Mouse (Mus musculus) lung, embryonic 15.5 days (tissue): Measurements from ENCODE around the gene Mdk. TPM values are rescaled to one million over a fixed set of nuclear protein-coding genes. Genes with fewer than 3 reads are reported as not detected.

Experiments used
- ATAC-seq: fragments of 200-750 bp; cut with Nextera tagmentation; 2 replicates; pipeline ENCODE4 v1.8.0; 2017; ENCODE audit warnings: moderate number of reproducible peaks, borderline replicate concordance; ENCODE audit not compliant: low FRiP score, low TSS enrichment; ENCODE audit errors: extremely low read depth
- H3K27ac ChIP-seq: fragments of 300-500 bp; sonication (generic); 2 replicates; pipeline ENCODE4 v1.5.1; 2015; ENCODE audit warnings: moderate library complexity, mild to moderate bottlenecking, inconsistent platforms
- H3K27me3 ChIP-seq: fragments of 300-500 bp; sonication (generic); 2 replicates; pipeline ENCODE4 v1.6.1; 2015; ENCODE audit warnings: inconsistent platforms
- H3K36me3 ChIP-seq: fragments of 300-500 bp; sonication (generic); 2 replicates; pipeline ENCODE4 v1.6.1; 2015; ENCODE audit warnings: inconsistent platforms
- H3K4me1 ChIP-seq: fragments of 300-500 bp; sonication (generic); 2 replicates; pipeline ENCODE4 v1.6.1; 2015; ENCODE audit warnings: inconsistent platforms
- H3K4me2 ChIP-seq: fragments of 300-500 bp; sonication (generic); 2 replicates; pipeline ENCODE4 v1.6.1; 2015; ENCODE audit warnings: inconsistent platforms, mild to moderate bottlenecking, moderate library complexity
- H3K4me3 ChIP-seq: fragments of 300-500 bp; sonication (generic); 2 replicates; pipeline ENCODE4 v1.5.1; 2015; ENCODE audit warnings: mild to moderate bottlenecking, inconsistent platforms
- H3K9ac ChIP-seq: fragments of 300-500 bp; sonication (generic); 2 replicates; pipeline ENCODE4 v1.6.1; 2015; ENCODE audit warnings: inconsistent platforms
- H3K9me3 ChIP-seq: fragments of 300-500 bp; sonication (generic); 2 replicates; pipeline ENCODE4 v1.6.1; 2016; ENCODE audit warnings: inconsistent platforms
- WGBS: fragments of 180-500 bp; shearing (Covaris S2); methylation state at CpG from one replicate; pipeline ENCODE4 v1.1.7; 2015; 5-methylcytosine and 5-hydroxymethylcytosine counted together
- polyA plus RNA-seq: library from polyadenylated mRNA; unstranded; fragments of >200 nt; fragmentation: Nextera tagmentation; extraction: Ambion mirVana; gene quantifications from 2 replicates; pipeline ENCODE4 v1.2.1, GENCODE M21; 2015

The Mdk gene
- polyA plus RNA-seq, result 858 and 992 TPM in 2 replicates

DNA sequence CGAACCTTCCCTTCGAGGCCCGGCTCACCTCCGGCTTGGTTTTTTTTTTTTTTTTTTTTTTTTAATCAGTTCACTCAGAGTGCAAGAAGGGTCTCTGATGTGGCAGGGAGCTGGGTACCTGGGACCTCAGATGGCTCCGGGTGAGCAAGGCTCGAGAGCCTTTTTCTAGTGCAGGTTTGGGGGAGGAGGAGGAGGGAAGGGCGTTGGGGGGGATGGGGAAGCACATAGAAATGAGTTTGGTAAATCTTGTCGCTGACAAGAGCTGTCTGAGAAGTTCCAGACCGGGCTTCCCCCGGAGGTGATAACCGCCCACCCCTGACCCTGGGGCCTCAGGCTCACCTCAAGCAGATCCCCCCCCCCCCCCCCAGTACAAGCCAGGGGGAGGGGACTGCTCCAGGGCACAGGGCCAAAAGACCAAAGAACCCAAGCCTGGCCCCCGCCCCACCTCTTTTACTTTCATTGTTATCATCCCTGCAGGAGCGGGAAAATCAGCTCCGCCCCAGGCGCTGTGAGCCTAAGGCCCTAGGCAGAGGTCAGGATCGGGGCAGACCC, at the start of gene Mdk:
Mdk (minus strand) TSS at position 138 of the 552 bp plus-strand sequence.
- Histone ChIP-seq H3K36me3 (peaks cover 33% of the 10 kb centered on the region; the same call in 1 of the 2 replicates), H3K4me1 (peaks cover 44% of the 10 kb centered on the region), H3K27ac (peak within 1 kb of the TSS; percentile 94), H3K9me3 (no peaks in the 10 kb centered on the region), H3K9ac (peak within 1 kb of the TSS; percentile 83), H3K27me3 (no peaks in the 10 kb centered on the region), H3K4me2 (peak within 1 kb of the TSS; percentile 76), H3K4me3 (peak within 1 kb of the TSS; percentile 71)
- WGBS, result 7% methylated on average over 14 of the region's 16 CpGs
- ATAC-seq, result no peak

DNA sequence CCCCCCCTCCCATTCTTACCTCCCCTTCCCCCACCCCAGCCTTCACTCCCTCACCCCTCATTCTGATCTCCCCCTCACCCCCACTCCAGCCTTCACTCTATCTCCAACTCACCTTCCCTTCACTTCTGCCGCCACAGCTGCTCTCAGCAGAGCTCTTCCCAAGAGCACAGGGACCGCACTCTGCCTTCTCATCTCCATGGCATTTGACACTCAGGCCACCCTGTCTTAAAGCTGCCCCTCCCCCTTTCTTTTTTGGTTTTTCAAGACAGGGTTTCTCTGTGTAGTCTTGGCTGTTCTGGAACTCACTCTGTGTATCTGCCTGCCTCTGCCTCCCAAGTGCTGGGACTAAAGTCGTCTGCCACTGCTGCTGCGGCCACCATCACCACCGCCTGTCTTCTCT, 48.7 kb upstream of the Mdk start:
- WGBS, result 52% methylated on average over 5 of the region's 5 CpGs
- H3K9ac ChIP-seq, result no peak overlapping the region

GRCm38 (mm10) chr2:91980245-91980644, 48.1 kb upstream of the Mdk start:
- Histone ChIP-seq H3K27ac (no peak overlapping the region), H3K9ac (no peak overlapping the region), H3K4me3 (no peak overlapping the region), H3K4me1 (peaks cover 36% of the 10 kb centered on the region), H3K9me3 (no peaks in the 10 kb centered on the region), H3K27me3 (peaks cover 25% of the 10 kb centered on the region), H3K36me3 (peaks cover 7% of the 10 kb centered on the region; the same call in 1 of the 2 replicates), H3K4me2 (no peak overlapping the region)
- no peak for ATAC-seq
- WGBS, result 14% methylated on average over 4 of the region's 4 CpGs

More for the DNA sequence above, 48.7 kb upstream of the Mdk start:
- peaks cover 19% of the 10 kb centered on the region for H3K27me3 ChIP-seq
- H3K27ac ChIP-seq, result no peak overlapping the region
- no peak for ATAC-seq
- H3K9me3 ChIP-seq, result no peaks in the 10 kb centered on the region
- peaks cover 30% of the 10 kb centered on the region for H3K4me1 ChIP-seq
- peaks cover 7% of the 10 kb centered on the region; the same call in 1 of the 2 replicates for H3K36me3 ChIP-seq
- no peak overlapping the region for H3K4me2 ChIP-seq
- no peak overlapping the region for H3K4me3 ChIP-seq

GRCm38 (mm10) chr2:91978547-91978946, 46.5 kb upstream of the Mdk start:
- H3K27ac ChIP-seq, result no peak overlapping the region
- H3K4me2 ChIP-seq, result no peak overlapping the region
- peaks cover 7% of the 10 kb centered on the region; the same call in 1 of the 2 replicates for H3K36me3 ChIP-seq
- WGBS, result 18% methylated on average over 2 of the region's 2 CpGs
- no peaks in the 10 kb centered on the region for H3K9me3 ChIP-seq
- H3K4me1 ChIP-seq, result peaks cover 28% of the 10 kb centered on the region
- no peak for ATAC-seq
- H3K27me3 ChIP-seq, result peaks cover 39% of the 10 kb centered on the region
- no peak overlapping the region for H3K9ac ChIP-seq
- H3K4me3 ChIP-seq, result no peak overlapping the region

- Histone ChIP-seq H3K9me3 (no peaks in the 10 kb centered on the region), H3K27ac (no peak overlapping the region), H3K36me3 (peaks cover 3% of the 10 kb centered on the region; the same call in 1 of the 2 replicates), H3K4me1 (peaks cover 28% of the 10 kb centered on the region), H3K9ac (no peak overlapping the region), H3K4me3 (no peak overlapping the region), H3K4me2 (no peak overlapping the region), H3K27me3 (peaks cover 39% of the 10 kb centered on the region)
- ATAC-seq, result no peak
- WGBS, result 71% methylated on average over 4 of the region's 4 CpGs
These were observed 45.9 kb upstream of the Mdk start for GRCm38 (mm10) chr2:91977960-91978359.

GRCm38 (mm10) chr2:91975581-91976541, 43.8 kb upstream of the Mdk start, which contains the start of gene Dgkz:
Dgkz (minus strand) TSS chr2:91975864.
- peak within 1 kb of the TSS; percentile 36 for H3K4me3 ChIP-seq
- 2% methylated on average over 79 of the region's 79 CpGs for WGBS
- peak within 1 kb of the TSS; percentile 25 for H3K9ac ChIP-seq
- H3K4me1 ChIP-seq, result peaks cover 47% of the 10 kb centered on the region
- H3K27me3 ChIP-seq, result peaks cover 39% of the 10 kb centered on the region
- H3K36me3 ChIP-seq, result no peaks in the 10 kb centered on the region
- ATAC-seq, result 0 out of 2 replicates have a peak, but pooled peaks have one; percentile 1
- H3K4me2 ChIP-seq, result peak within 1 kb of the TSS; percentile 66
- H3K9me3 ChIP-seq, result no peaks in the 10 kb centered on the region
- H3K27ac ChIP-seq, result no peak within 1 kb of the TSS

DNA sequence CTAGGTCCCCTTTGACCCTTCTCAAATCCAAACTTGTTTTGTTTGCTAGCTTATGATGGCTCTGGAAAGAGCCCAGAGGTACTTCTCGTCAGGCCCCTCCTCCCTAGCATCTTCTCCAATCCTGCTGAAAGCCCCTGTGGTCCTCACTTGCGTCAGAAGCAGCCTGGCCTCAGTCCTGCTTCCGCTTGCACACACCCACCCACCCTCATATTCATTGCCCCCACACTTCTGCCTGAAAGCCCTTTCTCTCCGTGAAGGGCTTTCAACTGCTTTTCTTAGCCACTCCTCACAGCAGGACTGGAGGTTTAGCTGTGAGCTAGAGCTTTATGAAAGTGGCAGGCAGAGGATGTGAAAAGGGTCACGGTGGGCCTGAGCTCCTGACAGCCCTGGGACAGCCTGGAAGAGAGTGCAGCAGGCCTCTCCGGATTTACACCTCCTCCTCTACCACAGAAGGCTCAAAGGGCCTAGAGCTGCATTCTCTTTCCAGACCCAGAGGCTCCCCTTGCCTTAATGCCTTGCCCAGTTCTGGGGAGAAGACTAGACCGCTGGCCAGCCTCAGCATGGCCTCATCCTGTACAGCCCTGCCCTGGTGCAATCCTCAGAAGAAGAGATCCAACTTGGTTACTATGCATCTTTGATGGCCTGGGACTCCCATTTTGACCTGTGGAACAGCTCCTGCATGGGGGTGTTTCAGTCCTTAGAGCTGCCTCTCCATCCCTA, 41.5 kb upstream of the Mdk start:
- no peaks in the 10 kb centered on the region for H3K36me3 ChIP-seq
- no peak overlapping the region for H3K4me3 ChIP-seq
- H3K9ac ChIP-seq, result no peak overlapping the region
- H3K27me3 ChIP-seq, result peaks cover 39% of the 10 kb centered on the region
- H3K9me3 ChIP-seq, result no peaks in the 10 kb centered on the region
- no peak overlapping the region for H3K4me2 ChIP-seq
- no peak for ATAC-seq
- H3K27ac ChIP-seq, result no peak overlapping the region
- WGBS, result 56% methylated on average over 7 of the region's 7 CpGs
- peaks cover 43% of the 10 kb centered on the region for H3K4me1 ChIP-seq

- Histone ChIP-seq H3K4me1 (peaks cover 34% of the 10 kb centered on the region), H3K4me2 (peak overlapping the region; percentile 45), H3K9ac (no peak overlapping the region), H3K4me3 (no peak overlapping the region), H3K27ac (peak overlapping the region; percentile 91), H3K36me3 (no peaks in the 10 kb centered on the region), H3K27me3 (peaks cover 33% of the 10 kb centered on the region), H3K9me3 (no peaks in the 10 kb centered on the region)
- 19% methylated on average over 13 of the region's 13 CpGs for WGBS
- ATAC-seq, result peak; percentile 29; the same call in 1 of the 2 replicates
These were observed 40.0 kb upstream of the Mdk start for GRCm38 (mm10) chr2:91972121-91972566.

GRCm38 (mm10) chr2:91971231-91972097, 39.4 kb upstream of the Mdk start:
- no peaks in the 10 kb centered on the region for H3K36me3 ChIP-seq
- H3K4me2 ChIP-seq, result peak overlapping the region; percentile 45
- H3K4me1 ChIP-seq, result peaks cover 37% of the 10 kb centered on the region
- ATAC-seq, result peak; percentile 41
- H3K9ac ChIP-seq, result peak overlapping the region; percentile 5; the same call in 1 of the 2 replicates
- peaks cover 27% of the 10 kb centered on the region for H3K27me3 ChIP-seq
- peak overlapping the region; percentile 91 for H3K27ac ChIP-seq
- H3K9me3 ChIP-seq, result no peaks in the 10 kb centered on the region
- WGBS, result 19% methylated on average over 20 of the region's 21 CpGs
- no peak overlapping the region for H3K4me3 ChIP-seq

GRCm38 (mm10) chr2:91967962-91968361, 35.9 kb upstream of the Mdk start:
- Histone ChIP-seq H3K9me3 (no peaks in the 10 kb centered on the region), H3K4me2 (no peak overlapping the region), H3K4me3 (no peak overlapping the region), H3K36me3 (no peaks in the 10 kb centered on the region), H3K27me3 (no peaks in the 10 kb centered on the region), H3K9ac (no peak overlapping the region), H3K4me1 (peaks cover 40% of the 10 kb centered on the region), H3K27ac (peak overlapping the region; percentile 78)
- no peak for ATAC-seq
- 47% methylated on average over 11 of the region's 11 CpGs for WGBS
